Mouse (Mus musculus): ENCODE measurements around the gene Olfr1240. TPM values are rescaled to one million over a fixed set of nuclear protein-coding genes. Genes with fewer than 3 reads are reported as not detected.

Olfr1240 gene
- total RNA-seq (2021): not detected
- long read RNA-seq, experiment 1: 0 reads
- long read RNA-seq, experiment 2: 0 reads

DNA sequence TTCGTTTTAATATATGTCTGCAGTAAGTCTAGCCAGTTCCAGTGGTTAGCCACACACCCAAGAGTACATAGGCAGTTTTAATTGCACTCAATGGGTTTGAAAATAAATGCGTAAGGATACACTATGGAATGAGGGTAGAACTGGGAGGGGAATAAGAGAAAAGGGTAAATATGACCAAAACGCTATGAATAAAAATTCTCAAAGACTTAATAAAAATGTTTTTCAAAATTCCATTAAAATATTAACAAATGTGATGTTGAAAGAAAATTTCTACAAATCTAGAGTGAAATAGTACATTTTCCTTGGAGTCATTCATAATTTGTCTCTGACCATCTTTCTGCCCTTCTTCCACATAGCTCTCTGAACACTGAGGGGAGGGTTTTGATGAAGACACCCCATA lies at the start of gene Olfr1240:
TSS of gene Olfr1240 (minus strand) at position 101 of the 400 bp plus-strand sequence.
- no peak for DNase-seq (ENCODE audit: low spot score in 2 of 2)

DNA sequence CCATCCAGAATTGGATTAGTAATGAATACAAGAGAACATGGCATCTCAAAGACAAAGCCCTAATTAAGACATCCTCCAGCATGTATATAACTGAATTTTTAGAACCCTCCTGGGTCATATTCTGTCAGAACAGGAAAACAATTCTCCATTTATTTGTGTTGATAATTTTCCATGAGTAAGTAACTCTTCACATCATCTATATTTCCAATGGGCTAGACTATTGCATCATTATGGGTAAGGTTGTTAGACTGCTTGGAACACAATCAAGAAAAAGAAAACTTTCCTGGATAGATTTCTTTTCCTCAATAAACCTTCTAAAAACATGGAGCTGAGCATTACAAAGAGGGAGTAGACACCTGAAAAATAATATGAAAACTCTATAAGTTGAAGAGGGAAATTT lies 44.2 kb upstream of the Olfr1240 start, which contains the start of gene Olfr1241:
TSS of gene Olfr1241 (minus strand) at position 101 of the 400 bp plus-strand sequence.
- DNase-seq (ENCODE audit: low spot score in 2 of 2): no peak

- DNase-seq (ENCODE audit: low spot score in 2 of 2): no peak
These were observed 22.5 kb downstream of the Olfr1240 start, which contains the start of gene Olfr1239 for GRCm38 (mm10) chr2:89420307-89420706. TSS of gene Olfr1239 (minus strand) at chr2:89420407.

DNA sequence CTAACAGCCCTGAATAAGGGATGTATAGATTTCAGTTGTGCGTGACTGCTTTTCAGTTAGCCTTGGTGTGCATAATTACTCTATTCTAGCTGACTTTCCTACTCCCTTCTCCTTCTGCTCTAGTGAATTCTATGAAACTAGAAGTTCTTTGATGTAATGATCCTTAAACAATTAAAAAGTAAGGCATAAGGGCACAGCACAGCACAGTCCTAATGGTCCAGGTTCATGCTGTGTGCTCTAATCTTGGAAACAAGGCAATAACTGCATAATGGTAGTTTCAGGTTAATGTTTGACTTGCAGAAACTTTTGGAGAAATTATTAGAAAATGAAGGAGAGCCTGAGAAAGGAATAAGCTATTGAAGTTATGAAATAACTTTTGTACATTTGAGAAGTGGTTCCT lies 28.2 kb downstream of the Olfr1240 start:
- no peak for DNase-seq (ENCODE audit: low spot score in 2 of 2)

- no peak for DNase-seq (ENCODE audit: low spot score in 2 of 2)
These were observed 33.2 kb downstream of the Olfr1240 start, which contains the start of gene Olfr1238 for GRCm38 (mm10) chr2:89409576-89409975. TSS of gene Olfr1238 (minus strand) at chr2:89409676.

GRCm38 (mm10) chr2:89400882-89401281 lies 41.9 kb downstream of the Olfr1240 start:
- no peak for DNase-seq (ENCODE audit: low spot score in 2 of 2)

Other genes with a start within 250 kb of the Olfr1240 start
- gene Olfr1226, start 243.0 kb downstream of the Olfr1240 start, total RNA-seq (2021): not detected
- not detected for gene Olfr1228, start 188.9 kb downstream of the Olfr1240 start, total RNA-seq (2021)
- gene Olfr1229, start 155.0 kb downstream of the Olfr1240 start, total RNA-seq (2021): not detected
- gene Olfr1230, start 145.7 kb downstream of the Olfr1240 start, total RNA-seq (2021): not detected
- gene Olfr1231, start 135.9 kb downstream of the Olfr1240 start, total RNA-seq (2021): not detected
- gene Olfr1232, start 113.3 kb downstream of the Olfr1240 start, total RNA-seq (2021): not detected
- not detected for gene Olfr1233, start 100.6 kb downstream of the Olfr1240 start, total RNA-seq (2021)
- not detected for gene Olfr1234, start 78.1 kb downstream of the Olfr1240 start, total RNA-seq (2021)
- not detected for gene Olfr1238, start 33.3 kb downstream of the Olfr1240 start, total RNA-seq (2021)
- gene Olfr1239, start 22.6 kb downstream of the Olfr1240 start, total RNA-seq (2021): not detected
- gene Olfr1241, start 44.1 kb upstream of the Olfr1240 start, total RNA-seq (2021): not detected
- not detected for gene Olfr1242, start 55.3 kb upstream of the Olfr1240 start, total RNA-seq (2021)
- not detected for gene Olfr1243, start 88.5 kb upstream of the Olfr1240 start, total RNA-seq (2021)
- not detected for gene Olfr1245, start 135.4 kb upstream of the Olfr1240 start, total RNA-seq (2021)
- gene Olfr1246, start 150.2 kb upstream of the Olfr1240 start, total RNA-seq (2021): not detected
- gene Olfr1247, start 171.1 kb upstream of the Olfr1240 start, total RNA-seq (2021): under 1 TPM in 1 of 2 experiments, not detected in 1; 0.06 TPM
- not detected for gene Olfr1248, start 175.2 kb upstream of the Olfr1240 start, total RNA-seq (2021)
- gene Olfr1249, start 192.0 kb upstream of the Olfr1240 start, total RNA-seq (2021): not detected
- not detected for gene Olfr1250, start 218.5 kb upstream of the Olfr1240 start, total RNA-seq (2021)
- gene Olfr1251, start 228.9 kb upstream of the Olfr1240 start, total RNA-seq (2021): not detected

All from adrenal gland, postnatal 4 days (tissue).